Mouse (Mus musculus): Measurements from ENCODE around the gene Tmem143. TPM values are rescaled to one million over a fixed set of nuclear protein-coding genes. Genes with fewer than 3 reads are reported as not detected.
"Not testable (repeated sequence)": the region's sequence is repeated elsewhere in the genome, so short reads cannot be mapped to it uniquely, and the experiment has no call there.

The Tmem143 gene
- total and polyA plus RNA-seq, 3 experiments: 8.8 to 14.6 (median 14.2) TPM

- no peak overlapping the region for H3K27ac ChIP-seq (ENCODE audit: insufficient read depth, low read depth)
- in situ Hi-C loops (cut with MboI; ENCODE audit: low pct_ligation_motif_present, low pct_unique_long_range_greater_than_20kb, low sequenced_read_pairs): loop anchor here (5.0 kb wide), 2 partner anchors 68 to 72 kb away; partner anchors contain the start of gene Kdelr1
- H3K9me3 ChIP-seq (replicated peaks; ENCODE audit: low read length): no peaks in the 10 kb centered on the region
- H3K27me3 ChIP-seq (replicated peaks): peaks cover 9% of the 10 kb centered on the region
- H3K36me3 ChIP-seq (replicated peaks in 1 of 2; ENCODE audit: control insufficient read depth in 1 of 2, insufficient read depth in 1 of 2, low read length in 1 of 2): no peaks in the 10 kb centered on the region
- no peaks in the 10 kb centered on the region for H3K4me1 ChIP-seq (ENCODE audit: control insufficient read depth in 1 of 2, insufficient read depth in 2 of 2)
- dilution Hi-C loops (cut with MboI; ENCODE audit: extremely low pct_ligation_motif_present, extremely low pct_unique_long_range_greater_than_20kb, low sequenced_read_pairs): no loop called here
- TF ChIP-seq MYC (IDR thresholded peaks at IDR 0.05; ENCODE audit: low read depth, low read length) (no peak), NELFE (IDR thresholded peaks at IDR 0.05; ENCODE audit: low read depth, low read length) (no peak), ZC3H11A (IDR thresholded peaks at IDR 0.05; ENCODE audit: low read depth, low read length) (no peak)
- H3K9ac ChIP-seq (ENCODE audit: insufficient read depth, low read depth): no peak overlapping the region
- H3K4me3 ChIP-seq (replicated peaks in 1 of 3; ENCODE audit: low read depth in 2 of 3, low read length in 2 of 3, poor library complexity in 1 of 3): no peak overlapping the region
- H3K4me2 ChIP-seq (ENCODE audit: insufficient read depth, low read depth, poor library complexity, severe bottlenecking): no peak overlapping the region
- H3K79me2 ChIP-seq (replicated peaks; ENCODE audit: control insufficient read depth, extremely low read depth, insufficient read depth, poor library complexity, severe bottlenecking): no peaks in the 10 kb centered on the region
- no peak for DNase-seq (ENCODE audit: extremely low read depth)
These were observed 43.1 kb downstream of the Tmem143 start for GRCm38 (mm10) chr7:45939836-45940235.

DNA sequence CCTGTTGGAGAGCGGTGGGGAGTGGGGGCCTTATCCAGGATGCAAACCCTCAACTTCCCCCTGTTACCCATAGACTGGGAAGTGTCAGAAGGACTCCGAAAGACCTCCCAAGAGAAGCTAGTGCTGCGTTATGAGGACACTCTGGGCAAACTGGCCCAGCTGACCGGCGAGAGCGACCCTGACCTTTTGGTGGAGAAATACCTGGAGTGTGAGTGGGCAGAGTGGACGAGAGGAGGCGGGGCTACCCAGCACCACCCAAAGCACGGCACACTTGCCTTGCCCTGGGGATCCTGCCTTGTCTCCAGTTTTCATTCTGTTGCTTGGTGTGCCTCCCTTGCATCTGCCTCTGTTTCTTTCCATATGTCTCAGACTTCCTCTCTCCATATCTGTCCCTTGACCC, 45.2 kb downstream of the Tmem143 start:
- TF ChIP-seq ZMIZ1 (IDR thresholded peaks at IDR 0.05; ENCODE audit: low read depth, low read length): no peak
- TF ChIP-seq NRF1 (IDR thresholded peaks at IDR 0.05; ENCODE audit: low read depth, low read length): no peak
- TF ChIP-seq EP300 (IDR thresholded peaks at IDR 0.05; ENCODE audit: low read length): no peak
- TF ChIP-seq RCOR1 (conservative IDR thresholded peaks at IDR 0.05; ENCODE audit: low read depth, low read length): no peak
- TF ChIP-seq E2F4 (IDR thresholded peaks at IDR 0.05; ENCODE audit: insufficient replicate concordance, low read depth, low read length): no peak
- TF ChIP-seq POLR2AphosphoS2 (IDR thresholded peaks at IDR 0.05; ENCODE audit: low read depth, low read length): no peak
- H3K9ac ChIP-seq (ENCODE audit: insufficient read depth, low read depth): no peak overlapping the region
- in situ Hi-C loops (cut with MboI; ENCODE audit: low pct_ligation_motif_present, low pct_unique_long_range_greater_than_20kb, low sequenced_read_pairs) (loop anchor here (5.0 kb wide), 2 partner anchors 70 kb away; partner anchors contain the start of gene Kdelr1), dilution Hi-C loops (cut with MboI; ENCODE audit: extremely low pct_ligation_motif_present, extremely low pct_unique_long_range_greater_than_20kb, low sequenced_read_pairs) (no loop called here)
- no peak overlapping the region for H3K4me3 ChIP-seq (replicated peaks in 1 of 3; ENCODE audit: low read depth in 2 of 3, low read length in 2 of 3, poor library complexity in 1 of 3)
- no peak for DNase-seq (ENCODE audit: extremely low read depth)
- no peak overlapping the region for H3K27ac ChIP-seq (ENCODE audit: insufficient read depth, low read depth)
- H3K79me2 ChIP-seq (replicated peaks; ENCODE audit: control insufficient read depth, extremely low read depth, insufficient read depth, poor library complexity, severe bottlenecking): no peaks in the 10 kb centered on the region
- H3K27me3 ChIP-seq (replicated peaks): peaks cover 6% of the 10 kb centered on the region
- no peaks in the 10 kb centered on the region for H3K4me1 ChIP-seq (ENCODE audit: control insufficient read depth in 1 of 2, insufficient read depth in 2 of 2)
- H3K36me3 ChIP-seq (replicated peaks in 1 of 2; ENCODE audit: control insufficient read depth in 1 of 2, insufficient read depth in 1 of 2, low read length in 1 of 2): no peaks in the 10 kb centered on the region
- no peak overlapping the region for H3K4me2 ChIP-seq (ENCODE audit: insufficient read depth, low read depth, poor library complexity, severe bottlenecking)
- no peaks in the 10 kb centered on the region for H3K9me3 ChIP-seq (replicated peaks; ENCODE audit: low read length)

GRCm38 (mm10) chr7:45943280-45943679, 46.5 kb downstream of the Tmem143 start:
- H3K4me1 ChIP-seq (ENCODE audit: control insufficient read depth in 1 of 2, insufficient read depth in 2 of 2); H3K9ac ChIP-seq (ENCODE audit: insufficient read depth, low read depth); H3K79me2 ChIP-seq (replicated peaks; ENCODE audit: control insufficient read depth, extremely low read depth, insufficient read depth, poor library complexity, severe bottlenecking); DNase-seq (ENCODE audit: extremely low read depth); H3K4me2 ChIP-seq (ENCODE audit: insufficient read depth, low read depth, poor library complexity, severe bottlenecking); H3K9me3 ChIP-seq (replicated peaks; ENCODE audit: low read length); H3K4me3 ChIP-seq (replicated peaks in 1 of 3; ENCODE audit: low read depth in 2 of 3, low read length in 2 of 3, poor library complexity in 1 of 3); H3K27me3 ChIP-seq (replicated peaks); H3K36me3 ChIP-seq (replicated peaks in 1 of 2; ENCODE audit: control insufficient read depth in 1 of 2, insufficient read depth in 1 of 2, low read length in 1 of 2); dilution Hi-C loops (cut with MboI; ENCODE audit: extremely low pct_ligation_motif_present, extremely low pct_unique_long_range_greater_than_20kb, low sequenced_read_pairs); H3K27ac ChIP-seq (ENCODE audit: insufficient read depth, low read depth): not testable (repeated sequence)
- in situ Hi-C loops (cut with MboI; ENCODE audit: low pct_ligation_motif_present, low pct_unique_long_range_greater_than_20kb, low sequenced_read_pairs): loop anchor here (5.0 kb wide), 2 partner anchors 69 to 71 kb away; partner anchors contain the start of gene Kdelr1
- TF ChIP-seq SMC3 (IDR thresholded peaks at IDR 0.05; ENCODE audit: low read depth, low read length) (peak; percentile 78), RAD21 (IDR thresholded peaks at IDR 0.05; ENCODE audit: low read depth, low read length) (peak; percentile 57), CTCF (conservative IDR thresholded peaks at IDR 0.05 in 1 of 2, IDR thresholded peaks at IDR 0.05 in 1 of 2; ENCODE audit: low read depth in 2 of 2, low read length in 2 of 2) (peak; percentile 44 to 67), ZC3H11A (IDR thresholded peaks at IDR 0.05; ENCODE audit: low read depth, low read length) (peak; percentile 25)

Data from CH12.LX (cell line).